Mouse (Mus musculus): ENCODE measurements around the gene Hist1h2bb.

DNA sequence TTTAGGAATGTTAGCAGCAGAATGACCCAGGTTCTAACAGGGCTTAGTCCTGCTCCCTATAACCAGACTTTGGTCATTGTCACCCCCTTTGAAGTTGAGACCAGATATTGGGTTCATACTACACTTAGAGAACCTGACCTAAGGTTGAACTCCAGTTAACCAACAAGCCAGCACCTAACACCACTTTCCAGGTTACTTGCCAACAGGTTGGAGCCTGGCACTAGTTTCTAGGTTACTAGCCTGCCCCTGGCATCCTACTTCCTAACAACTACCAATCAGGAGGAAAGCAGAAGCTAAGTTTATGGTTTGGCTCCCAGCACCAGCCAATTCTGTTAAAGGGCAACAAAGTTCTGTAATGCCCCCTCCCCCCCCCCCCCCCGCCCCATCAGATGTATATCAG lies 21.3 kb upstream of the Hist1h2bb start:
- TF ChIP-seq GATA1 (IDR thresholded peaks at IDR 0.05; ENCODE audit: borderline replicate concordance, low read length) (no peak), FLI1 (IDR thresholded peaks at IDR 0.05; ENCODE audit: low read length) (no peak)

Data from megakaryocyte, embryonic 14.5 days (primary cell).